Mouse (Mus musculus): ENCODE results near the gene Gtdc1. TPM values are rescaled to one million over a fixed set of nuclear protein-coding genes. Genes with fewer than 3 reads are reported as not detected.

The Gtdc1 gene
- polyA plus RNA-seq, 1 experiment = 6.3 TPM

DNA sequence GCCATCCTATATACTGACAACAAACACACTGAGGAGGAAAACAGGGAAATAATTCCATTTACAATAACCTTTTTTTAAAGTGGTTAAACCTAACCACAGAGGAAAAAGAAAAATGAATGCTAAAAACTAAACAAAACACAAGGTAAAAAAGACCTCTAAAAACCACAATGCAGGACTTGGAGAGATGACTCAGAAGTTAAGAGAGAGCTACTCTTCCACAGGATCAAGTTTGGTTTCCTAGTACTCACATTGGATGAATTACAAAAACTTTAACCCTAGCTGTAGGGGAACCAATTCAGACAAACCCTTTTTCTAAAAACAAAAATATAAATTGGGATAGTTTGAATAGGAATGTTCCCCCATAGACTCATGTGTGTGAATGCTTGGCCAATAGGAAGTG, 77.8 kb downstream of the Gtdc1 start:
- Histone ChIP-seq H3K4me3 (replicated peaks; ENCODE audit: control insufficient read depth, low read depth, low read length) (no peak overlapping the region), H3K4me1 (ENCODE audit: control insufficient read depth, insufficient read depth, low read length) (no peaks in the 10 kb centered on the region), H3K27ac (ENCODE audit: control insufficient read depth, insufficient read depth, low read depth, low read length, poor library complexity) (no peak overlapping the region)
- no peak for TF ChIP-seq POLR2A (IDR thresholded peaks at IDR 0.05; ENCODE audit: borderline replicate concordance, control insufficient read depth, low read depth, low read length)
- TF ChIP-seq CTCF (IDR thresholded peaks at IDR 0.05; ENCODE audit: control insufficient read depth, insufficient read depth, low read length) = no peak

DNA sequence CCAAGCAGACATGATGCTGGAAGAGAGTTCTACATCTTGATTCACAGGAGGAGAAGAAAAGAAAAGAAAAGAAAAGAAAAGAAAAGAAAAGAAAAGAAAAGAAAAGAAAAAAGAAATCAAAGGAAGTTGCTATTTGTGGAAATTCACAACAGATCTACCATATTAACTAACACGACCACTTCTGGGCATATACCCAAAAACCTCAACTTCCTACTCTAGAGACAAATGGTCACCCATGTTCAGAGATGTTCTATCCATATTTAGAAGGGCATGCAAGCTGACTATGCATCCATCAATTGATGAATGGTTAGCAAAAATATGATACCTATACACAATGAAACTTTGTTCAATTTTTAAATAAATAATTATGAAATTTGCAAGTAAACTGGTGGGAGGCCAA, 79.3 kb downstream of the Gtdc1 start:
- 13% methylated on average over 1 of the region's 1 CpGs for WGBS

DNA sequence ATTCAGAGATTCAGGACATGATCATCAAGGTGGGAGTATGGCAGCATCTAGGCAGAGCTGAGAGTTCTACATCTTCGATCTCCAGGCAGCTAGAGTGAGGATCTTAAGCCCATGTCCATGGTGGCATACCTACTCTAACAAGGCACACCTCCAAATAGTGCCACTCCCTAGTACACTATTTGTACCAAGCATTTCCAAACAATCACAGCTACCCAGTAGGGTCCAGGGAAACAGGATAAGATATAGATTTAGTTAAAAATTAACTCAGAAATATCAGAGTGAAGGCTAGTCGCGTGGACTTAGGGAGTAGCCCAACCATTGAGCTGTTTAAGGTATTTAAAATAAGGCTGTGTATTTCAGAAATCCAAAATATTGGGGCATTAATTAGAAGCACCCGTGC, 82.0 kb downstream of the Gtdc1 start:
- 87% methylated on average over 4 of the region's 4 CpGs for WGBS
- no peak for TF ChIP-seq POLR2A (IDR thresholded peaks at IDR 0.05; ENCODE audit: borderline replicate concordance, control insufficient read depth, low read depth, low read length)
- TF ChIP-seq CTCF (IDR thresholded peaks at IDR 0.05; ENCODE audit: control insufficient read depth, insufficient read depth, low read length) = no peak
- no peak overlapping the region for H3K4me3 ChIP-seq (replicated peaks; ENCODE audit: control insufficient read depth, low read depth, low read length)

More for the DNA sequence above, 79.3 kb downstream of the Gtdc1 start:
- Histone ChIP-seq H3K4me1 (ENCODE audit: control insufficient read depth, insufficient read depth, low read length) (no peaks in the 10 kb centered on the region), H3K4me3 (replicated peaks; ENCODE audit: control insufficient read depth, low read depth, low read length) (no peak overlapping the region), H3K27ac (ENCODE audit: control insufficient read depth, insufficient read depth, low read depth, low read length, poor library complexity) (no peak overlapping the region)
- no peak for TF ChIP-seq POLR2A (IDR thresholded peaks at IDR 0.05; ENCODE audit: borderline replicate concordance, control insufficient read depth, low read depth, low read length)
- TF ChIP-seq CTCF (IDR thresholded peaks at IDR 0.05; ENCODE audit: control insufficient read depth, insufficient read depth, low read length) = no peak

DNA sequence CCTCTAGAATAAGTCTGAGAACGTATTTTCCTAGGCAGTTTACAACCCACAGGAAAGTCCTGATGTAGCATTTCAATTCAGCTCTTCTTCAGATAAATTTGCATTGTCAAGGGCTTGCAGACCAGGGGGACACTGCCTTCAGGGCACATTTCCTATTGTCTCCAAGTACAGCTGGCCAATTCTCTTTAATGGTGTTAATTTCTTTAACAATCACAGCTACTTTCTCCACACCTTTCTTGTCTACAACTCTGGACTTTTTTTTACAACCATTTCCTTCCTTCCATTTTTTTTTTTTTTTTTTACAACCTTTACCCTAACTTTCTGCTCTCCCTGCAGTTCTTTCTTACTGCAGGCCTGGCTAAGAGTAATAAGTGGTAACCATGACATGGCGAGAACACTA, 97.7 kb downstream of the Gtdc1 start:
- 70% methylated on average over 2 of the region's 2 CpGs for WGBS
- TF ChIP-seq CTCF (IDR thresholded peaks at IDR 0.05; ENCODE audit: control insufficient read depth, insufficient read depth, low read length) (no peak), POLR2A (IDR thresholded peaks at IDR 0.05; ENCODE audit: borderline replicate concordance, control insufficient read depth, low read depth, low read length) (no peak)
- Histone ChIP-seq H3K4me1 (ENCODE audit: control insufficient read depth, insufficient read depth, low read length) (no peaks in the 10 kb centered on the region), H3K27ac (ENCODE audit: control insufficient read depth, insufficient read depth, low read depth, low read length, poor library complexity) (no peak overlapping the region), H3K4me3 (replicated peaks; ENCODE audit: control insufficient read depth, low read depth, low read length) (no peak overlapping the region)

More for the DNA sequence above, 82.0 kb downstream of the Gtdc1 start:
- no peak overlapping the region for H3K27ac ChIP-seq (ENCODE audit: control insufficient read depth, insufficient read depth, low read depth, low read length, poor library complexity)
- H3K4me1 ChIP-seq (ENCODE audit: control insufficient read depth, insufficient read depth, low read length) = no peaks in the 10 kb centered on the region

DNA sequence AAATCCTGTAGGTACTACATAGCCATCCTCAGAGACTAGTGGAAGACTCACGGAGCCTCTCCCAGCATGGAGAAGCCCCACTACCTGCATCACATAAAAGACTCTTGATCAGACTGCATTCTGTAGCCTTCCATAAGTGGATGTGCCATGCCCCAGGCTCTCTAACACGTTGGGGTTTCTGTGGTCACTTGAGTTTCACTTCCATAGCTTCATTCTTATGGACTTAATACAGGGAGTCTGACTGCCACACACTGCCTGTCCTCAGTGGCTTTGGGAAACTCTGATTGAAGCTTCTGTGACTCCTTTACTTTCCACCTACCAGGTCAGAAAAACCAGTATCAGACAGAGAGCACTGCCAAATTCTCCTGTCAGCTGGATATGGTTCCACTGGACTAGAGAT, 98.1 kb downstream of the Gtdc1 start:
- 56% methylated on average over 2 of the region's 2 CpGs for WGBS

DNA sequence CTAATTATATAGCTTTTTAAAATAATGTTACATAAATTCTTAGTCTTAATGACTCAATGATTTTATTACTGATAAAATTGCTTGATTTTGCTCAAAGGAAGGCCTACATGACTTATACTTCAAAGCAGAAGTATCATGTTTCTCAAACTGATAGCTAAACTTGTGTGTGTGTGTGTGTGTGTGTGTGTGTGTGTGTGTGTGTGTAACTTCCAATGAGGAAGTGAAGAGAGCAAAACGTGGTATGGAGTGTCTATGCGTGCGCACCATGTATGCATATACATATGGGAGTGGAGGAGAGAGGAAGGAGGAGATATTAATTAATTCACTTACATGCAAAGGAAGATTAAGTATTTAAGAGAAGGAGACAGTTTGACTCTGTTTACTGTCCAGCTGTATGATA, 100.8 kb downstream of the Gtdc1 start:
- TF ChIP-seq POLR2A (IDR thresholded peaks at IDR 0.05; ENCODE audit: borderline replicate concordance, control insufficient read depth, low read depth, low read length) = no peak
- TF ChIP-seq CTCF (IDR thresholded peaks at IDR 0.05; ENCODE audit: control insufficient read depth, insufficient read depth, low read length) = no peak
- 65% methylated on average over 3 of the region's 3 CpGs for WGBS
- H3K4me3 ChIP-seq (replicated peaks; ENCODE audit: control insufficient read depth, low read depth, low read length) = no peak overlapping the region
- no peak overlapping the region for H3K27ac ChIP-seq (ENCODE audit: control insufficient read depth, insufficient read depth, low read depth, low read length, poor library complexity)
- H3K4me1 ChIP-seq (ENCODE audit: control insufficient read depth, insufficient read depth, low read length) = no peaks in the 10 kb centered on the region

More for the DNA sequence above, 98.1 kb downstream of the Gtdc1 start:
- Histone ChIP-seq H3K27ac (ENCODE audit: control insufficient read depth, insufficient read depth, low read depth, low read length, poor library complexity) (no peak overlapping the region), H3K4me3 (replicated peaks; ENCODE audit: control insufficient read depth, low read depth, low read length) (no peak overlapping the region), H3K4me1 (ENCODE audit: control insufficient read depth, insufficient read depth, low read length) (no peaks in the 10 kb centered on the region)
- no peak for TF ChIP-seq CTCF (IDR thresholded peaks at IDR 0.05; ENCODE audit: control insufficient read depth, insufficient read depth, low read length)
- no peak for TF ChIP-seq POLR2A (IDR thresholded peaks at IDR 0.05; ENCODE audit: borderline replicate concordance, control insufficient read depth, low read depth, low read length)

GRCm38 (mm10) chr2:44817787-44818186, 109.7 kb downstream of the Gtdc1 start:
- H3K27ac ChIP-seq (ENCODE audit: control insufficient read depth, insufficient read depth, low read depth, low read length, poor library complexity) = no peak overlapping the region
- TF ChIP-seq POLR2A (IDR thresholded peaks at IDR 0.05; ENCODE audit: borderline replicate concordance, control insufficient read depth, low read depth, low read length) = no peak
- TF ChIP-seq CTCF (IDR thresholded peaks at IDR 0.05; ENCODE audit: control insufficient read depth, insufficient read depth, low read length) = no peak

DNA sequence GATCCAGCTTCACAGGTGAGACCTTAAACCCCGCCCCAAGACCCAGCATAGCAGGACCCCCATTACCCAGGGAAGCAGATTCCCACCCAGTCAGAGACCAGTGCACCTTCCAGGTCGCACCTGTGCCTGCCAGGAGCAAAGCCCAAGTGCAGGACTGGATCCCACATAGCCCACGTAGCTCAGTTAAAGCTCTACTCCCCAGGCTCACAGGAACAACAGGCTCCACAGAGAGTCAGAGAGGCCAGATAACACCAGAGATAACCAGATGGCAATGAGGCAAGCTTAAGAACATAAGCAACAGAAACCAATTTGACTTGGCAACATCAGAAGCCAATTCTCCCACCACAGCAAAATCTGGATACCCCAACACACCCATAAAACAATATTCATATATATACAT, 113.7 kb downstream of the Gtdc1 start:
- Histone ChIP-seq H3K27ac (ENCODE audit: control insufficient read depth, insufficient read depth, low read depth, low read length, poor library complexity) (no peak overlapping the region), H3K4me3 (replicated peaks; ENCODE audit: control insufficient read depth, low read depth, low read length) (no peak overlapping the region), H3K4me1 (ENCODE audit: control insufficient read depth, insufficient read depth, low read length) (no peaks in the 10 kb centered on the region)
- WGBS = 85% methylated on average over 3 of the region's 3 CpGs
- no peak for TF ChIP-seq POLR2A (IDR thresholded peaks at IDR 0.05; ENCODE audit: borderline replicate concordance, control insufficient read depth, low read depth, low read length)

More at GRCm38 (mm10) chr2:44817787-44818186, 109.7 kb downstream of the Gtdc1 start:
- Histone ChIP-seq H3K4me3 (replicated peaks; ENCODE audit: control insufficient read depth, low read depth, low read length) (no peak overlapping the region), H3K4me1 (ENCODE audit: control insufficient read depth, insufficient read depth, low read length) (no peaks in the 10 kb centered on the region)

GRCm38 (mm10) chr2:44804497-44804896, 123.0 kb downstream of the Gtdc1 start:
- Histone ChIP-seq H3K4me1 (ENCODE audit: control insufficient read depth, insufficient read depth, low read length) (no peaks in the 10 kb centered on the region; the same call in 1 of the 2 replicates), H3K27ac (ENCODE audit: control insufficient read depth, insufficient read depth, low read depth, low read length, poor library complexity) (no peak overlapping the region), H3K4me3 (replicated peaks; ENCODE audit: control insufficient read depth, low read depth, low read length) (no peak overlapping the region)
- 65% methylated on average over 6 of the region's 6 CpGs for WGBS
- no peak for TF ChIP-seq CTCF (IDR thresholded peaks at IDR 0.05; ENCODE audit: control insufficient read depth, insufficient read depth, low read length)
- TF ChIP-seq POLR2A (IDR thresholded peaks at IDR 0.05; ENCODE audit: borderline replicate concordance, control insufficient read depth, low read depth, low read length) = no peak
